8 mouse cellular contexts compared by ENCODE assay signal in genomic region chr19:46523480-46524151, GRCm38 (mm10). TPM values are rescaled to one million over a fixed set of nuclear protein-coding genes. Genes with fewer than 3 reads are reported as not detected.
DNase-seq lines count a peak whose midpoint lies in the region; ATAC-seq lines count a peak whose summit lies in the region.

No protein-coding gene starts in this region.

- H3K4me2 ChIP-seq in intestine, embryonic 14.5 days (ENCODE audit: low read length) = peak overlapping the region; percentile 44
- H3K4me2 ChIP-seq in midbrain, embryonic 16.5 days (ENCODE audit: low read length) = peak overlapping the region; percentile 56

- DNase-seq in adrenal gland, adult (ENCODE audit: inconsistent age in 2 of 2, low spot score in 1 of 2) = peak; percentile 83 to 85
- no peak for DNase-seq in adrenal gland, adult 8-10 months
- no peak for DNase-seq in intestine, embryonic 14.5 days (ENCODE audit: low spot score)
- DNase-seq in limb, embryonic 10.5 days (ENCODE audit: low spot score) = peak; percentile 76
- DNase-seq in yolk sac, embryonic 10.5 days (ENCODE audit: low spot score) = peak; percentile 75

- WGBS in intestine, embryonic 14.5 days = 6% methylated on average over 20 of the region's 20 CpGs
- 7% methylated on average over 20 of the region's 20 CpGs for WGBS in limb, embryonic 10.5 days
- WGBS in midbrain, embryonic 16.5 days = 2% methylated on average over 19 of the region's 20 CpGs

- no peaks in the 10 kb centered on the region for H3K27me3 ChIP-seq in intestine, embryonic 14.5 days (replicated peaks; ENCODE audit: control insufficient read depth, insufficient read depth, low read length)
- 0 out of 2 replicates have a peak, but pooled peaks cover 5% of the 10 kb centered on the region for H3K27me3 ChIP-seq in limb, embryonic 10.5 days (ENCODE audit: low read depth, poor library complexity, severe bottlenecking)
- no peaks in the 10 kb centered on the region for H3K27me3 ChIP-seq in midbrain, embryonic 16.5 days (ENCODE audit: control insufficient read depth, insufficient read depth, low read depth, low read length)

- H3K9me3 ChIP-seq in intestine, embryonic 14.5 days (ENCODE audit: control insufficient read depth, low read length) = no peaks in the 10 kb centered on the region
- H3K9me3 ChIP-seq in limb, embryonic 10.5 days (replicated peaks) = no peaks in the 10 kb centered on the region
- no peaks in the 10 kb centered on the region for H3K9me3 ChIP-seq in midbrain, embryonic 16.5 days (replicated peaks; ENCODE audit: control insufficient read depth, low read length, poor library complexity, severe bottlenecking)

- H3K4me3 ChIP-seq in brown adipose tissue, adult 24 weeks (ENCODE audit: insufficient read depth, low read depth, low read length) = no peak overlapping the region
- H3K4me3 ChIP-seq in intestine, embryonic 14.5 days (ENCODE audit: low read depth, low read length) = peak overlapping the region; percentile 10; the same call in 1 of the 2 replicates
- H3K4me3 ChIP-seq in limb, embryonic 10.5 days = peak overlapping the region; percentile 40
- peak overlapping the region; percentile 23 for H3K4me3 ChIP-seq in midbrain, embryonic 16.5 days (ENCODE audit: low read depth, low read length)

- ATAC-seq in frontal cortex, adult (ENCODE audit: low TSS enrichment) = peak; percentile 80
- peak; percentile 71 for ATAC-seq in intestine, embryonic 14.5 days (replicated peaks; ENCODE audit: low FRiP score, low TSS enrichment, low read depth)
- ATAC-seq in midbrain, embryonic 16.5 days = peak; percentile 80

- H3K27ac ChIP-seq in brown adipose tissue, adult 24 weeks (replicated peaks; ENCODE audit: low read depth, low read length) = peak overlapping the region; percentile 56
- H3K27ac ChIP-seq in intestine, embryonic 14.5 days (ENCODE audit: low read depth) = peak overlapping the region; percentile 17
- H3K27ac ChIP-seq in limb, embryonic 10.5 days = peak overlapping the region; percentile 76
- peak overlapping the region; percentile 74 for H3K27ac ChIP-seq in midbrain, embryonic 16.5 days (ENCODE audit: low read length)

- H3K4me1 ChIP-seq in brown adipose tissue, adult 24 weeks (ENCODE audit: control insufficient read depth, insufficient read depth, insufficient read length, low read length) = peaks cover 31% of the 10 kb centered on the region
- H3K4me1 ChIP-seq in intestine, embryonic 14.5 days (replicated peaks; ENCODE audit: control insufficient read depth, insufficient read depth, low read length) = peaks cover 51% of the 10 kb centered on the region
- H3K4me1 ChIP-seq in limb, embryonic 10.5 days = peaks cover 89% of the 10 kb centered on the region
- peaks cover 50% of the 10 kb centered on the region for H3K4me1 ChIP-seq in midbrain, embryonic 16.5 days (ENCODE audit: control insufficient read depth, insufficient read depth, low read length)

- no peaks in the 10 kb centered on the region for H3K36me3 ChIP-seq in intestine, embryonic 14.5 days (ENCODE audit: control insufficient read depth, insufficient read depth, low read length)
- no peaks in the 10 kb centered on the region for H3K36me3 ChIP-seq in limb, embryonic 10.5 days
- no peaks in the 10 kb centered on the region for H3K36me3 ChIP-seq in midbrain, embryonic 16.5 days (ENCODE audit: control insufficient read depth, insufficient read depth, low read length)

- H3K9ac ChIP-seq in intestine, embryonic 14.5 days (ENCODE audit: low read length) = peak overlapping the region; percentile 10; the same call in 1 of the 2 replicates
- H3K9ac ChIP-seq in midbrain, embryonic 16.5 days (ENCODE audit: low read depth, low read length) = peak overlapping the region; percentile 32; the same call in 1 of the 2 replicates

RNA-seq across cellular contexts. Expression of gene Trim8, which starts 22.1 kb away (rescaled TPM):
- 10 to 100 TPM; 46.6 to 69.0 (median 59.4) TPM for total RNA-seq in adrenal gland, adult 8-10 months (2022)
- 12.4 and 17.4 TPM in 2 replicates for polyA plus RNA-seq in brown adipose tissue, adult 24 weeks (2012; ENCODE audit: insufficient read depth, insufficient read length, missing spikeins)
- 20.1 and 21.1 TPM in 2 replicates for polyA plus RNA-seq in intestine, embryonic 14.5 days (2014; fragmentation: Nextera tagmentation; extraction: Ambion mirVana)
- 13.0 and 15.2 TPM in 2 replicates for polyA plus RNA-seq in limb, embryonic 10.5 days (2016; fragmentation: Nextera tagmentation; extraction: Ambion mirVana)
- polyA plus RNA-seq in midbrain, embryonic 16.5 days (2015; fragmentation: Nextera tagmentation; extraction: Ambion mirVana) = 25.9 and 26.8 TPM in 2 replicates

RNA-seq across cellular contexts. Expression of gene Arl3, which starts 49.4 kb away (rescaled TPM):
- total RNA-seq in adrenal gland, adult 8-10 months (2022) = 10 to 100 TPM; 39.0 to 81.8 (median 61.0) TPM
- polyA plus RNA-seq in brown adipose tissue, adult 24 weeks (2012; ENCODE audit: insufficient read depth, insufficient read length, missing spikeins) = 44.9 and 58.1 TPM in 2 replicates
- 64.3 and 73.9 TPM in 2 replicates for polyA plus RNA-seq in intestine, embryonic 14.5 days (2014; fragmentation: Nextera tagmentation; extraction: Ambion mirVana)
- polyA plus RNA-seq in limb, embryonic 10.5 days (2016; fragmentation: Nextera tagmentation; extraction: Ambion mirVana) = 164 and 173 TPM in 2 replicates
- 213 and 226 TPM in 2 replicates for polyA plus RNA-seq in midbrain, embryonic 16.5 days (2015; fragmentation: Nextera tagmentation; extraction: Ambion mirVana)

RNA-seq across cellular contexts. Expression of gene Sfxn2, which starts 49.5 kb away (rescaled TPM):
- total RNA-seq in adrenal gland, adult 8-10 months (2022) = 10 to 100 TPM in 3 of 4 experiments, 1 to 10 TPM in 1; 7.0 to 16.4 (median 12.0) TPM
- polyA plus RNA-seq in brown adipose tissue, adult 24 weeks (2012; ENCODE audit: insufficient read depth, insufficient read length, missing spikeins) = 3.8 and 6.4 TPM in 2 replicates
- polyA plus RNA-seq in intestine, embryonic 14.5 days (2014; fragmentation: Nextera tagmentation; extraction: Ambion mirVana) = 18.2 and 19.2 TPM in 2 replicates
- 19.0 and 21.7 TPM in 2 replicates for polyA plus RNA-seq in limb, embryonic 10.5 days (2016; fragmentation: Nextera tagmentation; extraction: Ambion mirVana)
- 9.7 and 12.8 TPM in 2 replicates for polyA plus RNA-seq in midbrain, embryonic 16.5 days (2015; fragmentation: Nextera tagmentation; extraction: Ambion mirVana)

Comparison
In these comparisons a context has a peak if more than half of its experiments do, and no peak if none do; other contexts are left out.
1. DNase-seq: peak in adrenal gland, adult (2 of 2), limb, embryonic 10.5 days (single experiment) and yolk sac, embryonic 10.5 days (single experiment); none in adrenal gland, adult 8-10 months (single experiment) and intestine, embryonic 14.5 days (single experiment).
2. H3K27ac ChIP-seq: peak in every context shown above with its lines; median percentile 76 in limb, embryonic 10.5 days; 74 in midbrain, embryonic 16.5 days; 56 in brown adipose tissue, adult 24 weeks; 17 in intestine, embryonic 14.5 days.
3. Peak in every context shown above with its lines, with median percentiles within 50 percentile points of each other: ATAC-seq.